Mouse (Mus musculus): ENCODE results near the gene Mrpl4. TPM values are rescaled to one million over a fixed set of nuclear protein-coding genes. Genes with fewer than 3 reads are reported as not detected.

Mrpl4 gene
- total RNA-seq, 2 experiments from 2014 or later = 130 to 138 TPM

DNA sequence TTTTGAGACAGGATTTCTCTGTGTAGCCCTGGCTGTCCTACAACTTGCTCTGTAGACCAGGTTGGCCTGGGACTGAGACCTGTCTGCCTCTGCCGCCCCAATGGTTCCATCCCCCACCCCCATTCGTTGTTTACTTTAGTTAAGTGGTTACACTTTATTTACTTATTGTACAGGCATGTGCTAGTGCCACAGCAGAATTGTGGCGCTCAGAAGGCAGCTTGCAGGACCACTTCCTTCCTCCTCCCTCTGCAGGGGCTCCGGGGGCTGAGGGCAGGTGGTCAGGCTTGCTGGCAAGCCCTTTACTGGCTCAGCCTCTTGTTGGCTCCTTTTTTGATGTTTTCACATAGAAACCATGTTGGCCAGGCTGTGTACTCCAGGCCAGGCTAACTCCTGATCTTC, 14.6 kb downstream of the Mrpl4 start:
- no peak for DNase-seq

DNA sequence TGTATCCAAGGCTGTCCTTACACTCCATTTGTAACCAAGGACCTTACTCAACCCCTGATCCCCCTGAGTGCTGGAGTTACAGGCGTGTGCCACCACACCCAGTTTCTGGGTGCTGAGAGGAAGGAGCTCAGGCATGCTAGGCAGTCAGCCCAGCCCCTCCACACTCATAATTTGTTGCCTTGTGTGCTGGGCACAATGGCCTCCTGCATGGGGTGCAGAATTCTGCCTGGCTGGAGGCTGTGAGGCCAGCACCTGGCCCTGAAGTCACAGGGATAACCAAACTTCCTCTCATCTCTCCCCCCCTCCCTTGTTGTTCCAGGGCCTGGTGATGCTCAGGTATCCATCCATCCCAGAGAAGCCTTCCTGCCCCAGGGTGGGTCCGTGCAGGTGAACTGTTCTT, 16.1 kb downstream of the Mrpl4 start:
- no peak for DNase-seq

DNA sequence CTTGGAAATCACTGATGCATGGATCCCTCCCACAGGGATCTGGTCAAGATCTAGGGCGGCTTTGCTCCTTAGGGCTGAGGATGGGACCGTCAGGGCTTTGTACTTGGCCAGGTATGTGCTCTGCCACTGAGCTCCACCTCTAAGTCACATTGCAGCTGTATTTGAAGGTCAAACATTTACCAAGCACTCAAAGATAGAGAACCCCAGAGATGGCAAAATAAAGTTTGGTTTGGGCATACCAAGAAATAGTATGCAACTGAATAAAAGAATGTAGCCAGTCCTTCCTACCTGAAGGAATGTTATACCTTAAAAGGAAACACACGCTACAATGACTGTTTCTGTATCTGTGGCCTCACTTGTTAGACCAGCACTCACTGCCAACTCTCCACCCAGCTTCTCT, 18.8 kb downstream of the Mrpl4 start:
- no peak for DNase-seq

DNA sequence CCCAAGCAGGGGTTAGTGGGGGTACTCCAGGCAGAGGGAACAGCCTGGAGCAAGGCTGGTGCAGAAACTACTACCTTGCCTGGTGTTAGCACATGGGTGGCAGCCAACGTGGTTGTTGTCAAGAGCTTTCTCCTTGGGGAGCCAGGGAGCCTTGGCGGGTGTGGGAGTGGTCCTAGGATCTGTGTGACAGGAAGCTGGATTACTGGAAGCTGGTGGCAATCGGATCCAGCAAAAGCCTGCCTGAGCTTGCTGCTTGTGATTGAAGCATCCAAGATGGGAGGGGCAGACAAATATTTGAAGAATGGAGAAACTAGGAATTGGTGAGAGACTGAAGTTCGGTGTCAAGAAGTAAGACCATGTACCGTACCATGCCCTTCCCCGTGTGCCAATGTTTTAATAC, 19.8 kb downstream of the Mrpl4 start:
- no peak for DNase-seq

DNA sequence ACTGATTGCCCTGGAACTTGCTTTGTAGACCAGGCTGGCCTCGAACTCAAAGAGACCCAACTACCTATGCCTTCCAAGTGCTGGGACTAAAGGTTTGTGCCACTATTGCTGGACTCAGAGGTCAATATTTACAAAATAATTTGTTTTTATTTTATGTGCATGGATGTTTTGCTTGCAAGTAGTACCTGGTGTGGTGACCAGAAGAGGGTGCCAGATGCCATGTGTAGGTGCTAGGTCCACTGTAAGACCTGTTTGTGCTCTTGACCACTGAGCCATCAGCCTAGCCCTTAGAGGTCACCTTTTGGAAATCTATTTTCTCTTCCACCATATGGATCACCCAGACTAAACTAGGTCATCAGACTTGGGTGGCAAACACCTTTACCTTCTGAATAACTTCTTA, 20.2 kb downstream of the Mrpl4 start:
- DNase-seq = no peak

DNA sequence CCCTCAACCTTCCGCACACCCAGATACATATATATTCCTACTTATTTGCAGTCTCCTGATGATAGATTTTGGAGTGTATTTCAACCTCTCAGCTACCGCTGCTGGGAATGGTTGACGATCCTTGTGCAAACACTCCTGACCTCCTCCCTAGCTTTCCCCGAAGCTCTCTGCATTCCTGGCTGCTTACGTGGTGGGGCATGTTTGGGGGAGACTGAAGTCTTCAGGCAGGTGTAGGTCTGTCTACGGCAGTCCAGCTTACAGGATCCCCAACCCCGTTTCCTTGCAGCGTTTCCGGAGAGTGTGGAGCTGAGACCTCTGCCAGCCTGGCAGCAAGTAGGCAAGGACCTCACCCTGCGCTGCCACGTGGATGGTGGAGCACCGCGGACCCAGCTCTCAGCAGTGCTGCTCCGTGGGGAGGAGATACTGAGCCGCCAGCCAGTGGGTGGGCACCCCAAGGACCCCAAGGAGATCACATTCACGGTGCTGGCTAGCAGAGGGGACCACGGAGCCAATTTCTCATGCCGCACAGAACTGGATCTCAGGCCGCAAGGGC, 22.8 kb downstream of the Mrpl4 start:
- no peak for DNase-seq

DNA sequence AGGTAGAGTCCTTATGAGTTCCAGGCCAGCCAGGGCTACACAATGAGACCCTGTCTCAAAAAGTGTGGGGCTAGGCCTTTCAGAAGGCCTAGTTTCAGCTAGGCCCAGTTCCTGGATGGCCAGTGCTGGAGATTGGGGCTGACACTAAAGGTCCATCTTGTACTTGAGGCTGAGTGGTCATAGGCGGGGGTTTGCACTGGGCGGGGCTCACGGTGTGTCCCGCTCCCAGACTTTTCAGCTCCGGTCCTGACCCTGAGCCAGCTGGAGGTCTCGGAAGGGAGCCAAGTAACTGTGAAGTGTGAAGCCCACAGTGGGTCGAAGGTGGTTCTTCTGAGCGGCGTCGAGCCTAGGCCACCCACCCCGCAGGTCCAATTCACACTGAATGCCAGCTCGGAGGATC, 24.3 kb downstream of the Mrpl4 start:
- DNase-seq = no peak

DNA sequence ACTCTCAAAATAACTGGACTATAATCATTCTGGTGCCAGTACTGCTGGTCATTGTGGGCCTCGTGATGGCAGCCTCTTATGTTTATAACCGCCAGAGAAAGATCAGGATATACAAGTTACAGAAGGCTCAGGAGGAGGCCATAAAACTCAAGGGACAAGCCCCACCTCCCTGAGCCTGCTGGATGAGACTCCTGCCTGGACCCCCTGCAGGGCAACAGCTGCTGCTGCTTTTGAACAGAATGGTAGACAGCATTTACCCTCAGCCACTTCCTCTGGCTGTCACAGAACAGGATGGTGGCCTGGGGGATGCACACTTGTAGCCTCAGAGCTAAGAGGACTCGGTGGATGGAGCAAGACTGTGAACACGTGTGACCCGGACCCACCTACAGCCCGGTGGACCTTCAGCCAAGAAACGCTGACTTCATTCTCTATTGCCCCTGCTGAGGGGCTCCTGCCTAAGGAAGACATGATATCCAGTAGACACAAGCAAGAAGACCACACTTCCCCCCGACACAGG, 25.3 kb downstream of the Mrpl4 start:
- no peak for DNase-seq

DNA sequence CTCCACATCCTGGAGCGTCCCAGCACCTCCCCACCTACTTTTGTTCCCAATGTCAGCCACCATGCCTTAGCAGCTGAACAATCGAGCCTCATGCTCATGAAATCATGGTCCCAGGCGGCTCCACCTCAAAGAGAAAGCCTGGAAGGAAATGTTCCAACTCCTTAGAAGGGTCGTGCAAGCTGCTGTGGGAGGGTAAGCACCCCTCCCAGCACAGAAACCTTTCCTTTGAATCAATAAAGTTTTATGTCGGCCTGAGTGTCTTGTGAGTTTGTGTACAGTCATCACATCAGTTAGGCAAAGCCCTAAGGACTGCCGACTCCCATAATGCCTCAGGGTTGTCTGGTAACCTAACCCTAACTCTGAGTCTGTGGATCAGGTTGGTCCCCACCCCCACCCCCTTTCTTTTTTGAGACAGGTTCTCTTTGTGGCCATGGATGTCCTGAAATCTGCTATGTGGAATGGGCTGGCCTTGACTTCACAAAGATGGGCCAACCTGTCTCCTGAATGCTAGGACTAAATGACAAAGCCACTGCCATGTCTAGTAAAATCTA, 26.1 kb downstream of the Mrpl4 start:
- DNase-seq = no peak

DNA sequence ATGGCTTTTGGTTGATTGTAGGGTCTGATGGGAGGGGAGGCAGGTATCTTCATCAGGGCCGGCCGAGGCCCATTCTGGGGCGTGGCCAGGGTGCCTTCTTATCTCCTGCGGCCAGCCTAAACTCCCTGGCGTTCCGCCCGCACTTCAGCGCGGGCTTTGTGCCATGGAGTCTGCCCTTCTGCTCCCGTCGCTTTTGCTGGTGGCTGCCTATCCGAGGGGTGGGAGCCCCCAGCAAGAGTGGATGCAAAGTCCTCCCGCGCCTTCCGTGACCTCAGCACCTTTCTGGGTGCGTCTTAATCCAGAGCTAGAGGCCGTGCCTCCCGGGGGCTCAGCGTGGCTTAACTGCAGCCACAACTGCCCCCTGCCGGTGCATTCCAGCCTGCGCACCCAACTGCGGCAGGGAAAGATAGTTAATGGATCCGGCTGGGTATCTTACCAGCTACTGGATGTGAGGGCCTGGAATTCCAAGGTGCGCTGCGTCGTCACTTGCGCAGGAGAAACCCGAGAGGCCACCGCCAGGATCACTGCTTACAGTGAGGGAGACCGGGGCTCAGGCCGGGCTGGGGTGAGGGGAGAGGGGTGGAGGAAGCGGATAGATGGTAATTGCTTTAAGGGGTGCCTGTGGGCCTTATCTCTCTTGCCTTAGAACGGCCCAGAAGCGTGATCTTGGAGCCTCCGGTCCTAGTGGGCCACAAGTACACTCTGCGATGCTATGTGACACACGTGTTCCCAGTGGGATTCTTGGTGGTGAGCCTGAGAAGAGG, 26.9 kb downstream of the Mrpl4 start, which contains the start of gene Icam4:
TSS of gene Icam4 (plus strand) at position 83 of the 764 bp plus-strand sequence.
- peak; percentile 86 to 91 for DNase-seq

DNA sequence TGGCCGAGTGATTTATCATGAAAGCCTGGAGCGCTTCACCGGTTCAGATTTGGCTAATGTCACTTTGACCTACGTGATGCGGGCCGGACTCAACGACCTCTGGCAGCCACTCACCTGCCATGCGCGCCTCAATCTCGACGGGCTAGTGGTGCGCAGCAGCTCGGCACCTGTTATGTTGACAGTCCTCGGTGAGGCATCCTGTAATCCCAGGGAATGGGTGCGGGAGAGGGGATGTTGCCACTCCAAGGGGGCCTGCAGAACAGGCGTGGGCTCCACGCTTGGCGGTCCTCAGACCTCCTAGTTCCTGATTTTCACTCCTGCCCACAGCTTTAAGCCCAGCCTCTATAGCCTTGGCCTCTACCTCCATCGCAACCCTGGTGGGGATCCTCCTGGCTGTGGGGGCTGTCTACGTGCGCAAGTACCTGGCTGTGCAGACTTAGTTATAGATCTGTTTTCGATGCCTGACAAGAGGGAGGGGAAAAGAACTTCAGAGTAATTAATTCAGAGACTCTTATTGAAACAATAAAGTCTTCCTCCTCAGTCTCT, 27.6 kb downstream of the Mrpl4 start:
- DNase-seq = no peak

DNA sequence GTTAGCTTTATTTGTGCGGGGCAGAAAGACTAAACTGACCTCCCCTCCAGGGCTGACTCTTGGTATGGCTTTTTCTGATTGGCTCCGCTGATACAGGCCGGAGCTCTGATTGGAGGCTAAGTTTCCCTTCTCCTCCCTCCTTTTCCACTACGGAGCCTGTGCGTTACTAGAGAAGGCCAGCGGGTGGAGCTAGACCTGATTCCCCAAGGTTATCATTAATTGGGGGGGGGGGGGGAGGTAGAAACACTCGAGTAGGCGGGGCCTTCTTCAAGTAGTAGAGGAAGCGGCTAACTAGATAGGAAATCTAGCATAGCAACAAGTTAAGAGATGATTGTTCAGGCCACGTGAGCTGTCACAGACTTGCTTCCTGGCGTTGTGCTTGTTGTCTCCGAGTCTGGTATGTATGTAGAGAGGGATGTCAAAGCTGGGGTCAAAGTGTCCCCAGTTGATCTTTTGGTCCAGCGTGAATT, 28.3 kb downstream of the Mrpl4 start:
- peak; percentile 88 to 94 for DNase-seq

DNA sequence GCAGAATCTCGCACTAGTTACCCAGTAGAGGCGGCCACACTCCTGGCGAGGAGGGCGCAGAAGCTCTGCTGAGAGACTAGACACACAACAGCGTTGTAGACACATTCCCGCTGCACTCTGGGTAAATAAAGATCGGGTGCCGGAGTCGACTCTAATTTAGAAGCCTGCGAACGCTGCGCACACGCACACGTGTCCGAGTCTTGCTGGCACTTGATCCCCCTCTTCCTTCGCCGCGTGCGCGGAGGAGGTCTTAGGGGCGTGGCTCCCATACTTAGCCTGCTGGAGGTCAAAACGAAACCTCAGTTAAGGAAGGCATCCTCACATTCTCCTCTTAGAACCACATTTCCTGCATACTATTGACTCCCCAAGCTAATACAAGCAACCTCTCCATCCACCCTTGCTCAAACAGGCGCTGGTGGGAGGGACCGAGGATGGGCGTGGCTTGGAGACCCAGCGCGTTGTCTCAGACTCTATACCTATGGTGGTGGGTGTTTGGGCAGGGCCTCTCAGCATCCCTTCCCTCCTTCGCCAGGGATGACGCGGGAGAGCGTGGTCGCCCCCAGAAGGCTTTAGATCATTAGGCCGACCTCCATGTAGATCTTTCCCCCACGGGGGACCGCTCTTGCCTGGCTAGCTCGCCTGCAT, 28.8 kb downstream of the Mrpl4 start:
- peak; percentile 78 to 82 for DNase-seq

DNA sequence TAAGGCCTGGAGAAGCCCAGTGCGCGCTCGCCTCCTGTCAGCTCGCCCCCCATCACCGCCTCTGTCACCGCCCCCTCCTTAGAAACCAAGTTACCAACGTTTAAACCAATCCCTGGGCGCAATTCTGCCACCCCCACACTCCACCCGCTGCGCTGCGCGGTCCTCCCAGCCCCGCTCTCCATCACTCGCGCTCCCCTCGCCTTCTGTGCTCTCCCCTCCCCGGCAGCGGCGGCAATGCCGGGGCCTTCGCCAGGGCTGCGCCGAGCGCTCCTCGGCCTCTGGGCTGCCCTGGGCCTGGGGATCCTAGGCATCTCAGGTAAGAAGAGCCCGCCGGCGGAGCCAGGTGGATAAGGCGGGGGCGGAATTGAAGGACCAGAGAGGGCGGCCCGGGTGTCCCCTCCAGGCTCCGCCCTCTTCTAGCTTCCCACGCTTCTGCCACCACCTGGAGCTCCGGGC, 29.4 kb downstream of the Mrpl4 start, which contains the start of gene Icam5:
TSS of gene Icam5 (plus strand) at position 178 of the 456 bp plus-strand sequence.
- no peak for DNase-seq

DNA sequence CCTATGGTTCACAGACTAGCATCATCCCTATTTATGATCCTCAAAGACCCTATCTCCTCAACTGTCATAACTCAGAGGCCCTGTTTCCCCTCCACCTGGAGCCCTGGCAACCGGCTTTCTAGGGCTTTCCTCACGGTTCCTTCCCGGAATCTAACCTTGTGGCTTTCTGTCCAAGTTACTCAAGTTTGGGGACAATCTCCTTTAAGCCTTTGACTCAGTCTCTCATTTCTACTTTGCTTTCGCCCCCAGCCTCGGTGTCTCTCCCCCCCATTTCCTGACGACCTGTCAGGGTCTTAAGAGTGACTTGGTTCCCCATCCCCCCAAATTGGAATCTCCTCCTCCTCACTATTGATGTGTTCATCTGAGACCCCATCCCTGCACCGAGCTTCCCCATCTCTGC, 30.0 kb downstream of the Mrpl4 start:
- no peak for DNase-seq

DNA sequence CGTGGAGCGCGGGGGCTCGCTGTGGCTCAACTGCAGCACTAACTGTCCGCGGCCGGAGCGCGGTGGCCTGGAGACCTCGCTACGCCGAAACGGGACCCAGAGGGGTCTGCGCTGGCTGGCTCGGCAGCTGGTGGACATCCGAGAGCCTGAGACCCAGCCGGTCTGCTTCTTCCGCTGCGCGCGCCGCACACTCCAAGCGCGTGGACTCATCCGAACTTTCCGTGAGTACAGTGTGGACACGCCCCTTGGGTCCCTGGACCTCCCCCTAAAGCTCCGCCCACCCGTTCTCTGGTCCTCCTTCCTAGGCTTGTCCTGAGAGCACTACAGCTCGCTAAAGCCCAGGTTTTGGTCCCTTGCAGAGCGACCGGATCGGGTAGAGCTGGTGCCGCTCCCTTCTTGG, 30.6 kb downstream of the Mrpl4 start:
- DNase-seq = peak; percentile 91 to 92

DNA sequence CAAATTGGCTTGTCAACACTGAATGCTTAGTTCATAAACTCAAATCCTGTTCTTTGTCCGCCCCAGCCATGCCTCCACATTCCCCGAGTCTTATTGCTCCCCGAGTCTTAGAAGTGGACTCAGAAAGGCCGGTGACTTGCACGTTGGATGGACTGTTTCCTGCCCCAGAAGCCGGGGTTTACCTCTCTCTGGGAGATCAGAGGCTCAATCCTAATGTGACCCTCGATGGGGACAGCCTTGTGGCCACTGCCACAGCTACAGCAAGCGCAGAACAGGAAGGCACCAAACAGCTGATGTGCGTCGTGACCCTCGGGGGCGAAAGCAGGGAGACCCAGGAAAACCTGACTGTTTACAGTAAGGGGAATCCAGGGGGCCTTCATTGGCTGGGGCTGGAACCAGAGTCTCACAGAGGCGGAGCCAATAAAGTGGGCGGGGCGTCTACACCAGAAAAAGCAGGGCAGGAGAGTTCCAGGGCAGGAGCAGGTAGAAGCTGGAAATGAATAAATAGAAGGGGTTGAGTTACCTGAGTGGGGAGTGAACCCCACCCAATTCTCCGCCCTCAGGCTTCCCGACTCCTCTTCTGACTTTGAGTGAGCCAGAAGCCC, 32.0 kb downstream of the Mrpl4 start:
- DNase-seq = no peak

DNA sequence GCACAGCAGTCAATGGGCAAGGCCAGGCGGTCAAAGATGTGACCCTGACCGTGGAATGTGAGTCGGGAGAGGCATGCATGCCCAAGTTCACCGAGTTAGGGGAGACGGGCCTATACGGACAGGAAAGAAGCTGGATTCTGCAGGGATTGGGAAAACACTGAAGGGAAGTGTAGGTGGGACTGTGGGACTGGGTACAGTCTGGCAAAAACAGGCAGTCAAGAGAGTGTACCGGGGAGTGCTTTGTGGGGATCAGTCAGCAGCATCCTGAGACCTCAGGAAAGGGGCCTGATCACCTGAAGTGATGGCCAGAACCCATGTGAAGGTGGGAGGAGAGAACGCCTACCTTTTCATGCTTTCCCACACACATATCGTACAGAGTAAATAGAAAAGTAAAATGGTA, 33.0 kb downstream of the Mrpl4 start:
- no peak for DNase-seq

DNA sequence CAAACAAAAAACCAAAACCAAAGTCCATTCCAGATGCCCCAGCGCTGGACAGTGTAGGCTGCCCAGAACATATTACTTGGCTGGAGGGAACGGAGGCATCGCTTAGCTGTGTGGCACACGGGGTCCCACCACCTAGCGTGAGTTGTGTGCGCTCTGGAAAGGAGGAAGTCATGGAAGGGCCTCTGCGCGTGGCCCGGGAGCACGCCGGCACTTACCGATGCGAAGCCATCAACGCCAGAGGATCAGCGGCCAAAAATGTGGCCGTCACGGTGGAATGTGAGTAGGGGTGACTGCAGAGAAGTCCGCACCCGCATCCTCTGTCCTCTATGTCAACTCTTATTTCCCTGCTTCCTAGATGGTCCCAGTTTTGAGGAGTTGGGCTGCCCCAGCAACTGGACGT, 33.6 kb downstream of the Mrpl4 start:
- DNase-seq = no peak

DNA sequence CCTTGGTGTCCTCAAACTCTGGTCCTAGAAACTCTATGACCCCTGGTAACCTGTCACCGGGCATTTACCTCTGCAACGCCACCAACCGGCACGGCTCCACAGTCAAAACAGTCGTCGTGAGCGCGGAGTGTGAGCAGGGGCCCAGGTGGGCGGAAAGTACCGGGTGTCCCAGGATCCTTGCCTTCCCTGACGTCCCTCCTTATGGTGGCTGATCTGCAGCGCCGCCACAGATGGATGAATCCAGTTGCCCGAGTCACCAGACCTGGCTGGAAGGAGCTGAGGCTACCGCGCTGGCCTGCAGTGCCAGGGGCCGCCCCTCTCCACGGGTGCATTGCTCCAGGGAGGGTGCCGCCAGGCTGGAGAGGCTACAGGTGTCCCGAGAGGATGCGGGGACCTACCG, 34.1 kb downstream of the Mrpl4 start:
- no peak for DNase-seq

DNA sequence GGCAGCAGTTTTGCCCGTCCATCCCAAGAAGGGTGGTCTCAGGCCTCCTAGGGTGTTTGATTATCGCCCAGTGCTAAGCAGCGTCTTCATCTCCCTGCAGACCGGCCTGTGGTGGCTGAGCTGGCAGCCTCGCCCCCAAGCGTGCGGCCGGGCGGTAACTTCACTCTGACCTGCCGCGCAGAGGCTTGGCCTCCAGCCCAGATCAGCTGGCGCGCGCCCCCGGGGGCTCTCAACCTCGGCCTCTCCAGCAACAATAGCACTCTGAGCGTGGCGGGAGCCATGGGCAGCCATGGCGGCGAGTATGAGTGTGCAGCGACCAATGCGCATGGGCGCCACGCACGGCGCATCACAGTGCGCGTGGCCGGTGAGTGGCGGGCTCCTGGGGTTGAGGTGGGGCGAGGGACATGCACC, 34.9 kb downstream of the Mrpl4 start:
- peak in 1 of 2 experiments; percentile 43 for DNase-seq

DNA sequence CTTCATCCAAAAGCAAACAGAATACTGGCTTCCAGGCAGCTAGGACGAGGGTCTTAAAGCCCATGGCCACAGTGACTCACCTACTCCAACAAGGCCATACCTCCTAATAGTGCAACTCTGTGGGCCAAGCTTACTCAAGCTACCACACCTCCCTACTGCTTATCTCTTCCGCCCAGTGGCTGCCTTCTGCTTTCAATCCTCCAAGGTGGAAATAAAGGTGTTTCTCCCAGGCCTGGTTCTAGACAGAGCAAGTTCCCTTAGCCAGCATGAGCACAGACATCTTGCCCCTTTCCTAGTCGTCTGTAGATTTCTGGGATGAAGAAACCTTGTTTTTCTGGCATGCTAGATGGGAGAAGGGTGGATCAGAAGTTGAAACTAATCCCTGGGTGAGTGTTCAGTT, 37.2 kb downstream of the Mrpl4 start:
- DNase-seq = no peak

Data from heart, adult 18-20 months (tissue).